Mouse (Mus musculus): ENCODE results near the gene Agbl2.

GRCm38 (mm10) chr2:90822978-90823377 is 40.5 kb downstream of the Agbl2 start:
- TF ChIP-seq CTCF (IDR thresholded peaks at IDR 0.05; ENCODE audit: insufficient read depth, low read length): no peak
- no peak for TF ChIP-seq POLR2A (IDR thresholded peaks at IDR 0.05; ENCODE audit: borderline replicate concordance, extremely low read depth, low read depth, low read length)
